Mouse (Mus musculus) forebrain, embryonic 10.5 days (tissue): ENCODE measurements around the gene Nrxn1. TPM values are rescaled to one million over a fixed set of nuclear protein-coding genes. Genes with fewer than 3 reads are reported as not detected.

Source experiments
- DNase-seq: peaks from one replicate; pipeline ENCODE4 v3.0.0-alpha.2; 2017; ENCODE audit warnings: low spot score; ENCODE audit errors: extremely low spot score
- H3K27ac ChIP-seq: fragments of 300-500 bp; sonication (generic); 2 replicates; pipeline ENCODE4 v1.5.1; 2016; ENCODE audit warnings: mild to moderate bottlenecking
- H3K27me3 ChIP-seq: fragments of 300-500 bp; sonication (generic); 2 replicates; pipeline ENCODE4 v1.6.1; 2016; ENCODE audit warnings: mild to moderate bottlenecking; ENCODE audit not compliant: poor library complexity, severe bottlenecking
- H3K36me3 ChIP-seq: fragments of 300-500 bp; sonication (generic); replicated peaks from 2 replicates; pipeline ENCODE4 v1.6.1; 2016; ENCODE audit warnings: mild to moderate bottlenecking, moderate library complexity
- H3K4me1 ChIP-seq: fragments of 300-500 bp; sonication (generic); 2 replicates; pipeline ENCODE4 v1.6.1; 2016
- H3K4me3 ChIP-seq: fragments of 300-500 bp; sonication (generic); 2 replicates; pipeline ENCODE4 v1.5.1; 2016; ENCODE audit warnings: mild to moderate bottlenecking, moderate library complexity
- H3K9me3 ChIP-seq: fragments of 300-500 bp; sonication (generic); 2 replicates; pipeline ENCODE4 v1.6.1; 2016; ENCODE audit warnings: mild to moderate bottlenecking, moderate library complexity
- WGBS: fragments of 180-500 bp; shearing (Covaris S2); methylation state at CpG from one replicate; pipeline ENCODE4 v1.1.7; 2016; 5-methylcytosine and 5-hydroxymethylcytosine counted together
- polyA plus RNA-seq: library from polyadenylated mRNA; unstranded; fragments of >200 nt; fragmentation: Nextera tagmentation; extraction: Ambion mirVana; gene quantifications from 2 replicates; pipeline ENCODE4 v1.2.1, GENCODE M21; 2016

The Nrxn1 gene
- polyA plus RNA-seq, 1 experiment from 2014 or later = 4.3 TPM

GRCm38 (mm10) chr17:90787121-90787788 is 305.6 kb downstream of the Nrxn1 start:
- no peaks in the 10 kb centered on the region for H3K36me3 ChIP-seq
- DNase-seq = no peak
- 0 out of 2 replicates have a peak, but pooled peaks cover 6% of the 10 kb centered on the region for H3K4me1 ChIP-seq
- no peaks in the 10 kb centered on the region for H3K9me3 ChIP-seq
- 74% methylated on average over 5 of the region's 5 CpGs for WGBS
- H3K27me3 ChIP-seq = no peaks in the 10 kb centered on the region
- no peak overlapping the region for H3K4me3 ChIP-seq
- H3K27ac ChIP-seq = no peak overlapping the region

- H3K9me3 ChIP-seq = no peaks in the 10 kb centered on the region
- no peak overlapping the region for H3K4me3 ChIP-seq
- 85% methylated on average over 1 of the region's 1 CpGs for WGBS
- H3K4me1 ChIP-seq = no peaks in the 10 kb centered on the region
- H3K27me3 ChIP-seq = no peaks in the 10 kb centered on the region
- no peak for DNase-seq
- H3K36me3 ChIP-seq = no peaks in the 10 kb centered on the region
- H3K27ac ChIP-seq = no peak overlapping the region
Observed at GRCm38 (mm10) chr17:90780481-90780880, 312.4 kb downstream of the Nrxn1 start.

- 87% methylated on average over 3 of the region's 3 CpGs for WGBS
- no peaks in the 10 kb centered on the region for H3K36me3 ChIP-seq
Observed at GRCm38 (mm10) chr17:90775397-90775796, 317.5 kb downstream of the Nrxn1 start.

GRCm38 (mm10) chr17:90773233-90773632 is 319.6 kb downstream of the Nrxn1 start:
- DNase-seq = no peak
- peaks cover 9% of the 10 kb centered on the region for H3K4me1 ChIP-seq
- peaks cover 5% of the 10 kb centered on the region for H3K27me3 ChIP-seq
- H3K27ac ChIP-seq = no peak overlapping the region
- WGBS = 87% methylated on average over 3 of the region's 3 CpGs
- H3K9me3 ChIP-seq = no peaks in the 10 kb centered on the region
- H3K36me3 ChIP-seq = no peaks in the 10 kb centered on the region
- no peak overlapping the region for H3K4me3 ChIP-seq

More at GRCm38 (mm10) chr17:90775397-90775796, 317.5 kb downstream of the Nrxn1 start:
- Histone ChIP-seq H3K27me3 (no peaks in the 10 kb centered on the region), H3K4me3 (no peak overlapping the region), H3K9me3 (no peaks in the 10 kb centered on the region), H3K4me1 (no peaks in the 10 kb centered on the region), H3K27ac (no peak overlapping the region)
- no peak for DNase-seq

GRCm38 (mm10) chr17:90768216-90768615 is 324.7 kb downstream of the Nrxn1 start:
- peaks cover 17% of the 10 kb centered on the region for H3K4me1 ChIP-seq
- H3K27ac ChIP-seq = no peak overlapping the region
- H3K27me3 ChIP-seq = peaks cover 5% of the 10 kb centered on the region
- WGBS = 11% methylated on average over 1 of the region's 1 CpGs
- DNase-seq = peak; percentile 18
- H3K9me3 ChIP-seq = peaks cover 8% of the 10 kb centered on the region; the same call in 1 of the 2 replicates
- H3K36me3 ChIP-seq = no peaks in the 10 kb centered on the region
- H3K4me3 ChIP-seq = no peak overlapping the region

GRCm38 (mm10) chr17:90727124-90727523 is 365.7 kb downstream of the Nrxn1 start:
- no peak overlapping the region for H3K4me3 ChIP-seq
- WGBS = 28% methylated on average over 3 of the region's 3 CpGs
- H3K4me1 ChIP-seq = peaks cover 8% of the 10 kb centered on the region
- peak; percentile 14 for DNase-seq
- H3K27me3 ChIP-seq = peaks cover 75% of the 10 kb centered on the region
- H3K27ac ChIP-seq = no peak overlapping the region
- no peaks in the 10 kb centered on the region for H3K9me3 ChIP-seq
- H3K36me3 ChIP-seq = no peaks in the 10 kb centered on the region

GRCm38 (mm10) chr17:90704773-90705172 is 388.1 kb downstream of the Nrxn1 start:
- peaks cover 10% of the 10 kb centered on the region; the same call in 1 of the 2 replicates for H3K4me1 ChIP-seq
- H3K27me3 ChIP-seq = peaks cover 30% of the 10 kb centered on the region
- WGBS = 88% methylated on average over 4 of the region's 4 CpGs
- H3K9me3 ChIP-seq = no peaks in the 10 kb centered on the region
- no peak overlapping the region for H3K4me3 ChIP-seq
- no peak overlapping the region for H3K27ac ChIP-seq
- no peak for DNase-seq
- H3K36me3 ChIP-seq = no peaks in the 10 kb centered on the region

GRCm38 (mm10) chr17:90702626-90703025 is 390.2 kb downstream of the Nrxn1 start:
- WGBS = 97% methylated on average over 1 of the region's 1 CpGs
- Histone ChIP-seq H3K27me3 (peaks cover 51% of the 10 kb centered on the region), H3K36me3 (no peaks in the 10 kb centered on the region), H3K4me1 (peaks cover 16% of the 10 kb centered on the region), H3K27ac (no peak overlapping the region), H3K4me3 (no peak overlapping the region), H3K9me3 (no peaks in the 10 kb centered on the region)
- no peak for DNase-seq

- H3K36me3 ChIP-seq = no peaks in the 10 kb centered on the region
- H3K4me1 ChIP-seq = peaks cover 36% of the 10 kb centered on the region
- peaks cover 71% of the 10 kb centered on the region for H3K27me3 ChIP-seq
- peak; percentile 55 for DNase-seq
- peak overlapping the region; percentile 78 for H3K27ac ChIP-seq
- no peaks in the 10 kb centered on the region for H3K9me3 ChIP-seq
- WGBS = 4% methylated on average over 6 of the region's 6 CpGs
- peak overlapping the region; percentile 2; the same call in 1 of the 2 replicates for H3K4me3 ChIP-seq
Observed at GRCm38 (mm10) chr17:90696071-90696800, 396.6 kb downstream of the Nrxn1 start.

- Histone ChIP-seq H3K27ac (peak overlapping the region; percentile 78), H3K4me3 (no peak overlapping the region), H3K36me3 (no peaks in the 10 kb centered on the region), H3K27me3 (peaks cover 66% of the 10 kb centered on the region), H3K9me3 (no peaks in the 10 kb centered on the region), H3K4me1 (peaks cover 41% of the 10 kb centered on the region)
- WGBS = 97% methylated on average over 5 of the region's 5 CpGs
- DNase-seq = no peak
Observed at GRCm38 (mm10) chr17:90695086-90695584, 397.7 kb downstream of the Nrxn1 start.

GRCm38 (mm10) chr17:90684172-90684571 is 408.7 kb downstream of the Nrxn1 start:
- DNase-seq = no peak
- H3K27ac ChIP-seq = no peak overlapping the region
- H3K4me1 ChIP-seq = no peaks in the 10 kb centered on the region
- H3K9me3 ChIP-seq = no peaks in the 10 kb centered on the region
- peaks cover 4% of the 10 kb centered on the region; the same call in 1 of the 2 replicates for H3K27me3 ChIP-seq
- H3K4me3 ChIP-seq = no peak overlapping the region
- H3K36me3 ChIP-seq = no peaks in the 10 kb centered on the region

GRCm38 (mm10) chr17:90681019-90681418 is 411.9 kb downstream of the Nrxn1 start:
- WGBS = 83% methylated on average over 1 of the region's 1 CpGs
- H3K4me1 ChIP-seq = no peaks in the 10 kb centered on the region
- no peak overlapping the region for H3K4me3 ChIP-seq
- DNase-seq = no peak
- H3K27ac ChIP-seq = no peak overlapping the region
- no peaks in the 10 kb centered on the region for H3K36me3 ChIP-seq
- H3K9me3 ChIP-seq = no peaks in the 10 kb centered on the region
- no peaks in the 10 kb centered on the region for H3K27me3 ChIP-seq

- Histone ChIP-seq H3K9me3 (no peaks in the 10 kb centered on the region), H3K4me1 (no peaks in the 10 kb centered on the region), H3K27ac (no peak overlapping the region), H3K4me3 (no peak overlapping the region), H3K27me3 (no peaks in the 10 kb centered on the region), H3K36me3 (no peaks in the 10 kb centered on the region)
- 70% methylated on average over 2 of the region's 2 CpGs for WGBS
- no peak for DNase-seq
Observed at GRCm38 (mm10) chr17:90676676-90677075, 416.2 kb downstream of the Nrxn1 start.
